Mouse (Mus musculus) embryonic facial prominence, embryonic 11.5 days (tissue): ENCODE measurements around the gene Cfap44. TPM values are rescaled to one million over a fixed set of nuclear protein-coding genes. Genes with fewer than 3 reads are reported as not detected.

ENCODE experiments used
- ATAC-seq: fragments of 200-750 bp; cut with Nextera tagmentation; replicated peaks from 2 replicates; pipeline ENCODE4 v1.8.0; 2017; ENCODE audit warnings: low read depth; ENCODE audit not compliant: insufficient number of reproducible peaks, low FRiP score, low TSS enrichment
- DNase-seq: peaks from one replicate; pipeline ENCODE4 v3.0.0-alpha.2; 2015; ENCODE audit warnings: low spot score
- H3K27ac ChIP-seq: fragments of 300-500 bp; sonication (generic); replicated peaks from 2 replicates; pipeline ENCODE4 v1.5.1; 2014; ENCODE audit warnings: mild to moderate bottlenecking, low read depth, low read length, control low read depth
- H3K27me3 ChIP-seq: fragments of 300-500 bp; sonication (generic); 2 replicates; pipeline ENCODE4 v1.6.1; 2014; ENCODE audit warnings: mild to moderate bottlenecking, low read length, moderate library complexity, mixed read lengths; ENCODE audit not compliant: control insufficient read depth, insufficient read depth
- H3K36me3 ChIP-seq: fragments of 300-500 bp; sonication (generic); replicated peaks from 2 replicates; pipeline ENCODE4 v1.6.1; 2014; ENCODE audit warnings: low read depth, mild to moderate bottlenecking, low read length, moderate library complexity, mixed read lengths; ENCODE audit not compliant: control insufficient read depth, insufficient read depth
- H3K4me1 ChIP-seq: fragments of 300-500 bp; sonication (generic); 2 replicates; pipeline ENCODE4 v1.6.1; 2014; ENCODE audit warnings: low read length, mixed read lengths; ENCODE audit not compliant: control insufficient read depth, insufficient read depth
- H3K4me2 ChIP-seq: fragments of 300-500 bp; sonication (generic); 2 replicates; pipeline ENCODE4 v1.6.1; 2014; ENCODE audit warnings: low read depth, mild to moderate bottlenecking, control low read depth, low read length, moderate library complexity
- H3K4me3 ChIP-seq: fragments of 300-500 bp; sonication (generic); 2 replicates; pipeline ENCODE4 v1.5.1; 2014; ENCODE audit warnings: low read depth, low read length, control low read depth
- H3K9ac ChIP-seq: fragments of 300-500 bp; sonication (generic); replicated peaks from 2 replicates; pipeline ENCODE4 v1.6.1; 2014; ENCODE audit warnings: mild to moderate bottlenecking, control low read depth, low read length
- H3K9me3 ChIP-seq: fragments of 300-500 bp; sonication (generic); replicated peaks from 2 replicates; pipeline ENCODE4 v1.6.1; 2016; ENCODE audit warnings: mild to moderate bottlenecking, low read length, inconsistent platforms, mixed read lengths; ENCODE audit not compliant: control insufficient read depth
- WGBS: fragments of 180-500 bp; shearing (Covaris S2); extraction: QIAGEN DNeasy Blood & Tissue Kit; methylation state at CpG from one replicate; pipeline ENCODE4 v1.1.7; 2014; 5-methylcytosine and 5-hydroxymethylcytosine counted together
- polyA plus RNA-seq: library from polyadenylated mRNA; unstranded; fragments of >200 nt; fragmentation: Nextera tagmentation; extraction: Ambion mirVana; gene quantifications from 2 replicates; pipeline ENCODE4 v1.2.1, GENCODE M21; 2014

Gene Cfap44
- polyA plus RNA-seq, 1 experiment from 2014 or later = 0.63 TPM

DNA sequence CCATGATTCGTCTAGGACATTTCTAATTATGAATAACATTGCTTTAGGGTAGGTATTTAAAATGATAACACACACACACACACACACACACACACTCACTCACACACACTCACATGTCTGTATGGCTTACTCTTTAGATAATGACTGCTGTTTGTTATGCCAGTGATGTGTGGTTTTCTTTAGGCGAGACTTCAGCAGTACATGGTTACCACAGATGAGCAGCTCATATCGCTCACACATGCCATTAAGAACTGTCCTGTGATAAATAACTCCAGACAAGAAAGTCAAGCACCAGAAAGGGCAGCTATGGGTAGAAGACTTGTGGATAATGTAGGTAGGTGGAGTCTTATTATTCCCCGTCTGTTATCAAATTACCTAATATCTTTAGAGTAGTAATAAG, 19.1 kb upstream of the Cfap44 start:
- Histone ChIP-seq H3K4me3 (no peak overlapping the region), H3K4me1 (no peaks in the 10 kb centered on the region), H3K4me2 (no peak overlapping the region), H3K9me3 (no peaks in the 10 kb centered on the region), H3K36me3 (no peaks in the 10 kb centered on the region; the same call in 1 of the 2 replicates), H3K9ac (no peak overlapping the region), H3K27ac (no peak overlapping the region), H3K27me3 (no peaks in the 10 kb centered on the region)
- no peak for ATAC-seq
- no peak for DNase-seq
- 89% methylated on average over 4 of the region's 4 CpGs for WGBS

DNA sequence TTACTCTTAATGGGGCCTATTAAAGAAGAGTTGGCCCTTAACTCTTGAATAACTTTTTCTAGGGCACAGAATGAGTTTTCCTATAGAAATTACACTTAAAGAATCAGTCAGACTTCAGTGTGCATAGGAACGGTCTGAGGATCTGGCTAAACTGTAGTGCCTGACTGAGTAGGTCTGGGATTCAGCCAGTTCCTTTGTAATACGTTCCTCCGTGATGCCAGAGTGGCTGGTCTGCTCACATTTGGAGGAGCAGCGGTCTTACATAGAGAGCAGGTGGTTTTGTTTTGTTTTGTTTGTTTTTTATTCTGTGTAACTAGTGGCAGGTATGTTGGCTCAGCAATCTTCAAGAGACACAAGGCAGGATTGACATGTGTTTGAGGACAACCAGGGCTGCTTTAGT, 14.6 kb upstream of the Cfap44 start:
- peak; percentile 10 for DNase-seq
- no peak for ATAC-seq
- H3K27me3 ChIP-seq = no peaks in the 10 kb centered on the region
- H3K9ac ChIP-seq = no peak overlapping the region
- 59% methylated on average over 4 of the region's 4 CpGs for WGBS
- H3K9me3 ChIP-seq = no peaks in the 10 kb centered on the region
- no peak overlapping the region for H3K27ac ChIP-seq
- no peak overlapping the region for H3K4me2 ChIP-seq
- H3K4me3 ChIP-seq = no peak overlapping the region
- H3K4me1 ChIP-seq = no peaks in the 10 kb centered on the region
- H3K36me3 ChIP-seq = no peaks in the 10 kb centered on the region; the same call in 1 of the 2 replicates

DNA sequence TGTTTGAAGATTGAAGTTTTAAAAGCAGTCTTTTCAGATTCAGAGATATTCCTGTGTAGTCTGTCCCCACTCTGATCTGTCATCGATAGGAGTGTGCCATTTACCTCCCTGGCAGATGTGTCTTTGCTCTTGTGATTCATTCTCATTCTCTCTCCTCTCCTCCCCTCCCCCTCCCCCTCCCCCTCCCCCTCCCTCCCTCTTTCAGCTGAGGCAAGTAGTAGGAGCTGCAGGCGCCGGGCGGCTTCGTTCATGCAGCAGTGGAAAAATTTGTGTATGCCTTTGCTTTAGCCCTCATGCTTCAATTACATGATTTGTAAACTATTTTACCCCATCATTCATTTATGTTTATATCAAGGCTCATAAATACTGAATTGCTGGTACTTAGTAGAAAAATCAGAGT, 13.0 kb upstream of the Cfap44 start:
- Histone ChIP-seq H3K4me1 (no peaks in the 10 kb centered on the region), H3K4me2 (no peak overlapping the region), H3K27me3 (no peaks in the 10 kb centered on the region), H3K27ac (no peak overlapping the region), H3K9me3 (no peaks in the 10 kb centered on the region), H3K9ac (no peak overlapping the region), H3K4me3 (no peak overlapping the region), H3K36me3 (no peaks in the 10 kb centered on the region; the same call in 1 of the 2 replicates)
- no peak for ATAC-seq
- DNase-seq = no peak
- WGBS = 28% methylated on average over 5 of the region's 5 CpGs

DNA sequence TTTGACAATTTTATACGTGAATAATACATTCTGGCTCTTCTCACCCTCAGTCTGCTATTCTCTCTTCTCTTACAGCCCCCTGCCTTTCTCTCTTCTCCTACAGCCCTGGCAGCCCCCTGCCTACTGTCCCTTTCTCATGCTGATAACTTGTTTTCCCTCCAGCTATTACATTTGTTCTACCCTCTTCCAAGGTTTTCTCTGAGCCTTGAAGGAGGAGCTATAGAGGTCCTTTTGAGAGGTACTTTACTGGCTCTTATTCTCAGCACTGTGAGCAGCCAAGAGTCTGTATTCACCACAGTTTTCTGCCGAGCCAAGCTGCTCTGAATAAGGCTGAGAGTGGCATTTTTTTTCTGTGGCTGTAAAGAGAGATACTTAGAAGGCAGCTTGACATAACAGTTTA, 11.0 kb upstream of the Cfap44 start:
- no peaks in the 10 kb centered on the region; the same call in 1 of the 2 replicates for H3K36me3 ChIP-seq
- ATAC-seq (0 out of 2 replicates have a peak, but pooled peaks have one; percentile 32), DNase-seq (peak; percentile 6)

DNA sequence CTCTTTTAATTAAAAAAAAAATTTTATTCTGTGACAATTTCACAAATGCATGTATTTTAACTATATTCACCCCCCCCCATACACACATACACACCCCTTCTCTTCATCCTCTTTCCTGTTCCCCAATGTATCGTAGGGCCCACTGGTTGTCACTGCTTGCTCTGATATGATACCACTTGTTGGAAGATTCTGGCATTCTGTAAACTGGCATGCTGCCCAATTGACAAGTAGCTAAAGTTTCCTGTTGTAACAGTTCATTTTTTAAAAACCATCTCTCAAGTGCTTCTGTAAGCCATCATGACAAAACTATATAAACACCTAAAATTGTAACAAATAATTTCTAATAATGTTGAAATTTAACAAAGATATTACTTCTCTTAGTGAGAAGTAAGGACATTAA, 10.3 kb upstream of the Cfap44 start:
- no peak overlapping the region for H3K27ac ChIP-seq
- H3K27me3 ChIP-seq = no peaks in the 10 kb centered on the region
- H3K4me2 ChIP-seq = no peak overlapping the region
- no peaks in the 10 kb centered on the region for H3K4me1 ChIP-seq
- DNase-seq (no peak), ATAC-seq (no peak)
- H3K9me3 ChIP-seq = no peaks in the 10 kb centered on the region
- H3K4me3 ChIP-seq = no peak overlapping the region
- H3K36me3 ChIP-seq = no peaks in the 10 kb centered on the region; the same call in 1 of the 2 replicates
- WGBS = 94% methylated on average over 1 of the region's 1 CpGs
- no peak overlapping the region for H3K9ac ChIP-seq

More for the DNA sequence above, 11.0 kb upstream of the Cfap44 start:
- Histone ChIP-seq H3K4me2 (no peak overlapping the region), H3K27me3 (no peaks in the 10 kb centered on the region), H3K27ac (no peak overlapping the region), H3K9me3 (no peaks in the 10 kb centered on the region), H3K4me3 (no peak overlapping the region), H3K9ac (no peak overlapping the region), H3K4me1 (no peaks in the 10 kb centered on the region)
- 34% methylated on average over 2 of the region's 2 CpGs for WGBS

DNA sequence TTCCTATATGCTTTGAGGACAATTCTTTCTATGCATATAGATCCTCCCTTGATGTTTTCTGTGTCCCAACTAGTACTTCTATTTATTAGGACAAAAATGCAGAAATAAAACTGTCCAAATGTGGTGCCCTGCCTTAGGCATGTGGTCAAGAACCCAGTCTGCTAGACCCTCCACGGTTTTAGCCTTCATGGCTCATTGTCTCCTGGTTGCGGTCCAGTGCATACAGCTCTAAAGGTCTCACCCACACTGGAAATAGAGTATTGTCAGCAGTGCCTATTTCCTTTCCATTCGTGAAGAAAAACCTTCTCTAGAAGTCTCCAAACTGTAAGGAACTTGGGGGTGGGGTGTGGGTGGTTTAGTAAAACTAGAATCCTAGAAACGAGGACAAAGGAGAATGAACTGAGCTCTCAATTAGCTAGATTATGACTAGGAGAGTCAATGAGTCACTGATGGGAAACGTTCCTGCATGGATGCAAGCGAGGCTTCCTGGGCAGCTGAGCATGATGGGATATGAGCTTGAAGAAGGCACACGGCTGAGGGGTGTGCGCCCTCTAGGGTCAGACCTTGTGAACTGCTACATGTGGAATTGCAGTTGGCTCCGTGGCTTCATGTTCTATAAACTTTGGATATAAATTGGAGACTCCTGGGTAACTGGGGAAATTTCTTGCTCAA, 2.6 kb upstream of the Cfap44 start:
- peak; percentile 70 for DNase-seq
- Histone ChIP-seq H3K4me3 (no peak overlapping the region), H3K9ac (no peak overlapping the region), H3K4me1 (no peaks in the 10 kb centered on the region), H3K27ac (no peak overlapping the region), H3K9me3 (no peaks in the 10 kb centered on the region), H3K36me3 (no peaks in the 10 kb centered on the region; the same call in 1 of the 2 replicates), H3K27me3 (no peaks in the 10 kb centered on the region), H3K4me2 (no peak overlapping the region)
- 41% methylated on average over 9 of the region's 9 CpGs for WGBS
- no peak for ATAC-seq

DNA sequence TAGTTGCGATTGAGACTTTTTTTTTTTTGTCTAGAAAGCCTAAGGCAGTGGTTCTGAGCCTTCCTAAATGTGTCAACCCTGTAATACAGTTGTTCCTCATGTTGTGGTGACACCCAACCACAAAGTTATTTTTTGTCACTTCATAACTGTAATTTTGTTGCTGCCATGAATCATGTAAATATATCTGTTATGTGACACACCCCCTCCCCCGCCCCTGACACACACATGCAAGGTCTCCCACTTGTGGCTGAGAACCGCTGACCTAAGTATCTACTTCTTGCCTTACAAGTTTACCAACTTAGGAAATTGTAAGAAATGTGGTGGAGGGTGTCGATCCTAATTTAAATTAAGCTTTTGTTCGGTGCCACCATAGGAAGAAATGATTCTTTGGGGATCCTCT, 10.3 kb downstream of the Cfap44 start:
- H3K9ac ChIP-seq = no peak overlapping the region
- H3K27me3 ChIP-seq = no peaks in the 10 kb centered on the region
- no peak overlapping the region for H3K27ac ChIP-seq
- DNase-seq (no peak), ATAC-seq (no peak)
- H3K9me3 ChIP-seq = no peaks in the 10 kb centered on the region
- no peak overlapping the region for H3K4me2 ChIP-seq
- H3K4me1 ChIP-seq = no peaks in the 10 kb centered on the region
- no peaks in the 10 kb centered on the region for H3K36me3 ChIP-seq
- H3K4me3 ChIP-seq = no peak overlapping the region
- 92% methylated on average over 5 of the region's 5 CpGs for WGBS

DNA sequence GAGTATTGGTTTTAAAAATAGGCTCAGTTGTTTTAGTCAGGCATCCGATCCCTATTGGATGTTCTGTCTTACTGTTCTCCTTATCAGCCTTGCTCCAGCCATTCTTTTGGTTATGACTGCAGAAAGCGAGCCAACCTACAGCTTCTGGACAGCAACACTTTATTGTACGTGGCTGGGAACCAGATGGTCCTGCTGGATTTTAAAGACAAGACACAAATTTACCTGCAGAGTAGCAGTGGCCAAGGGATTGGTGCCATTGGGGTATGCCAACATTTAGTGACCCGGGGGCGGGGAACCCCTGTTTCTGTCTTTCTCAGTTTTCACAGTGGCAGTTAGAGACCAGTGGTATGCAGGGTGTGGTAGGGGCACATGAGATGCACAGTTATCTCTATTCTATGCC, 12.6 kb downstream of the Cfap44 start:
- no peaks in the 10 kb centered on the region for H3K4me1 ChIP-seq
- ATAC-seq (no peak), DNase-seq (no peak)
- H3K9me3 ChIP-seq = no peaks in the 10 kb centered on the region
- no peak overlapping the region for H3K27ac ChIP-seq
- WGBS = 83% methylated on average over 5 of the region's 5 CpGs
- no peaks in the 10 kb centered on the region for H3K27me3 ChIP-seq
- no peak overlapping the region for H3K9ac ChIP-seq
- H3K36me3 ChIP-seq = no peaks in the 10 kb centered on the region
- H3K4me3 ChIP-seq = no peak overlapping the region
- H3K4me2 ChIP-seq = no peak overlapping the region
